Mouse (Mus musculus) kidney, adult 2 months (tissue): Measurements from ENCODE around the gene Cbr2. TPM values are rescaled to one million over a fixed set of nuclear protein-coding genes. Genes with fewer than 3 reads are reported as not detected.
"Not testable (repeated sequence)": the region's sequence is repeated elsewhere in the genome, so short reads cannot be mapped to it uniquely, and the experiment has no call there.

Experiments used
- DNase-seq: peaks from one replicate; pipeline ENCODE4 v3.0.0; 2021
- H3K27ac ChIP-seq: fragments of 200-500 bp; 2 replicates; pipeline ENCODE4 v1.5.1; 2012; ENCODE audit warnings: low read depth, low read length, control low read depth, inconsistent platforms; ENCODE audit not compliant: insufficient read depth
- H3K27me3 ChIP-seq: fragments of 200-500 bp; replicated peaks from 2 replicates; pipeline ENCODE4 v1.6.1; 2012; ENCODE audit warnings: mild to moderate bottlenecking, moderate library complexity, low read length, inconsistent platforms; ENCODE audit not compliant: control insufficient read depth, insufficient read depth
- H3K36me3 ChIP-seq: fragments of 200-500 bp; 2 replicates; pipeline ENCODE4 v1.6.1; 2012; ENCODE audit warnings: mild to moderate bottlenecking, moderate library complexity, low read length, inconsistent platforms; ENCODE audit not compliant: control insufficient read depth, insufficient read depth
- H3K4me1 ChIP-seq: fragments of 200-500 bp; 2 replicates; pipeline ENCODE4 v1.6.1; 2011; ENCODE audit warnings: low read length; ENCODE audit not compliant: control insufficient read depth, insufficient read depth
- H3K4me3 ChIP-seq: fragments of 200-500 bp; 2 replicates; pipeline ENCODE4 v1.5.1; 2011; ENCODE audit warnings: mild to moderate bottlenecking, low read depth, low read length, control low read depth; ENCODE audit not compliant: insufficient read depth
- CTCF ChIP-seq: fragments of 200-500 bp; conservative IDR thresholded peaks from 2 replicates; pipeline ENCODE4 v1.5.1; 2011; ENCODE audit warnings: low read depth, mild to moderate bottlenecking, control low read depth, low read length, moderate library complexity, mixed read lengths; ENCODE audit not compliant: insufficient read depth, insufficient read length
- POLR2A ChIP-seq: fragments of 200-500 bp; IDR thresholded peaks from one replicate; pipeline ENCODE4 v1.6.1; 2011; ENCODE audit warnings: low read depth, low read length, control low read depth
- WGBS: fragments of 180-500 bp; shearing (Covaris S2); methylation state at CpG from one replicate; pipeline ENCODE4 v1.1.7; 2018; 5-methylcytosine and 5-hydroxymethylcytosine counted together
- polyA plus RNA-seq: library from polyadenylated mRNA; depleted of rRNA; stranded (reverse); fragments of >200 nt; gene quantifications from 2 replicates; pipeline ENCODE4 v1.2.3, GENCODE M21; 2012; rRNA removed

Cbr2 gene
- polyA plus RNA-seq: 31.3 and 45.3 TPM in 2 replicates

- 55% methylated on average over 12 of the region's 12 CpGs for whole genome bisulfite sequencing
- no peaks in the 10 kb centered on the region for H3K27me3 ChIP-seq
- H3K4me1 ChIP-seq: peaks cover 8% of the 10 kb centered on the region; the same call in 1 of the 2 replicates
- H3K27ac ChIP-seq: no peak within 1 kb of the TSS
- TF ChIP-seq CTCF (no peak), POLR2A (no peak)
- no peaks in the 10 kb centered on the region for H3K36me3 ChIP-seq
- H3K4me3 ChIP-seq: no peak within 1 kb of the TSS
- DNase-seq: peak; percentile 65
These were observed at the start of gene Cbr2 for GRCm38 (mm10) chr11:120731858-120732680. Gene Cbr2, minus strand, starts transcription at chr11:120732114.

GRCm38 (mm10) chr11:120781361-120781760, 49.4 kb upstream of the Cbr2 start:
- H3K36me3 ChIP-seq, H3K4me3 ChIP-seq, H3K27ac ChIP-seq, H3K27me3 ChIP-seq, H3K4me1 ChIP-seq: not testable (repeated sequence)
- peak; percentile 51 for DNase-seq
- 72% methylated on average over 6 of the region's 6 CpGs for WGBS

- 94% methylated on average over 1 of the region's 1 CpGs for WGBS
- H3K27ac ChIP-seq: no peak overlapping the region
- no peak for DNase-seq
- no peaks in the 10 kb centered on the region for H3K27me3 ChIP-seq
- peaks cover 3% of the 10 kb centered on the region for H3K4me1 ChIP-seq
- H3K36me3 ChIP-seq: no peaks in the 10 kb centered on the region
- TF ChIP-seq POLR2A: no peak
- no peak for TF ChIP-seq CTCF
- no peak overlapping the region for H3K4me3 ChIP-seq
These were observed 48.0 kb upstream of the Cbr2 start for GRCm38 (mm10) chr11:120779876-120780275.

GRCm38 (mm10) chr11:120777123-120777522, 45.2 kb upstream of the Cbr2 start:
- WGBS: 35% methylated on average over 6 of the region's 6 CpGs

GRCm38 (mm10) chr11:120775774-120776469, 44.0 kb upstream of the Cbr2 start:
- Histone ChIP-seq H3K4me1 (no peaks in the 10 kb centered on the region; the same call in 1 of the 2 replicates), H3K27ac (no peak overlapping the region), H3K4me3 (no peak overlapping the region), H3K27me3 (no peaks in the 10 kb centered on the region), H3K36me3 (no peaks in the 10 kb centered on the region)
- peak; percentile 95 for DNase-seq
- WGBS: 20% methylated on average over 15 of the region's 15 CpGs
- TF ChIP-seq POLR2A (no peak), CTCF (peak; percentile 100; the same call in 1 of the 2 replicates)

More at GRCm38 (mm10) chr11:120777123-120777522, 45.2 kb upstream of the Cbr2 start:
- H3K36me3 ChIP-seq: no peaks in the 10 kb centered on the region
- H3K27ac ChIP-seq: no peak overlapping the region
- no peaks in the 10 kb centered on the region; the same call in 1 of the 2 replicates for H3K4me1 ChIP-seq
- no peaks in the 10 kb centered on the region for H3K27me3 ChIP-seq
- H3K4me3 ChIP-seq: no peak overlapping the region
- TF ChIP-seq POLR2A (no peak), CTCF (no peak)
- DNase-seq: no peak

GRCm38 (mm10) chr11:120773463-120774190, 41.7 kb upstream of the Cbr2 start:
- no peaks in the 10 kb centered on the region for H3K36me3 ChIP-seq
- H3K27me3 ChIP-seq: no peaks in the 10 kb centered on the region
- WGBS: 91% methylated on average over 7 of the region's 7 CpGs
- no peaks in the 10 kb centered on the region for H3K4me1 ChIP-seq
- H3K27ac ChIP-seq: no peak overlapping the region
- H3K4me3 ChIP-seq: no peak overlapping the region
- no peak for TF ChIP-seq POLR2A
- TF ChIP-seq CTCF: no peak
- no peak for DNase-seq

GRCm38 (mm10) chr11:120772749-120773148, 40.8 kb upstream of the Cbr2 start:
- Histone ChIP-seq H3K36me3 (no peaks in the 10 kb centered on the region), H3K4me3 (no peak overlapping the region), H3K27me3 (no peaks in the 10 kb centered on the region), H3K4me1 (no peaks in the 10 kb centered on the region), H3K27ac (no peak overlapping the region)
- no peak for DNase-seq
- WGBS: 92% methylated on average over 3 of the region's 3 CpGs
- no peak for TF ChIP-seq POLR2A
- no peak for TF ChIP-seq CTCF
